Mouse (Mus musculus): ENCODE data around the gene Tas2r139.
"Not testable (repeated sequence)": the region's sequence is repeated elsewhere in the genome, so short reads cannot be mapped to it uniquely, and the experiment has no call there.

Tas2r139 gene

GRCm38 (mm10) chr6:42140636-42141035, at the start of gene Tas2r139:
Tas2r139 (plus strand) TSS chr6:42140936.
- no peak for DNase-seq (ENCODE audit: low spot score)

- DNase-seq (ENCODE audit: low spot score): not testable (repeated sequence)
Measured at GRCm38 (mm10) chr6:42151115-42151514, 10.4 kb downstream of the Tas2r139 start.

GRCm38 (mm10) chr6:42182462-42182861, 41.7 kb downstream of the Tas2r139 start:
- no peak for DNase-seq (ENCODE audit: low spot score)

GRCm38 (mm10) chr6:42186230-42186629, 45.5 kb downstream of the Tas2r139 start:
- DNase-seq (ENCODE audit: low spot score): no peak

Measured in spleen, adult 12 weeks (tissue).